Mouse (Mus musculus): ENCODE measurements around the gene Afmid. TPM values are rescaled to one million over a fixed set of nuclear protein-coding genes. Genes with fewer than 3 reads are reported as not detected.

Gene Afmid
- total and polyA plus RNA-seq, 3 experiments, result 3.3 to 3.8 TPM; not detected in 1

DNA sequence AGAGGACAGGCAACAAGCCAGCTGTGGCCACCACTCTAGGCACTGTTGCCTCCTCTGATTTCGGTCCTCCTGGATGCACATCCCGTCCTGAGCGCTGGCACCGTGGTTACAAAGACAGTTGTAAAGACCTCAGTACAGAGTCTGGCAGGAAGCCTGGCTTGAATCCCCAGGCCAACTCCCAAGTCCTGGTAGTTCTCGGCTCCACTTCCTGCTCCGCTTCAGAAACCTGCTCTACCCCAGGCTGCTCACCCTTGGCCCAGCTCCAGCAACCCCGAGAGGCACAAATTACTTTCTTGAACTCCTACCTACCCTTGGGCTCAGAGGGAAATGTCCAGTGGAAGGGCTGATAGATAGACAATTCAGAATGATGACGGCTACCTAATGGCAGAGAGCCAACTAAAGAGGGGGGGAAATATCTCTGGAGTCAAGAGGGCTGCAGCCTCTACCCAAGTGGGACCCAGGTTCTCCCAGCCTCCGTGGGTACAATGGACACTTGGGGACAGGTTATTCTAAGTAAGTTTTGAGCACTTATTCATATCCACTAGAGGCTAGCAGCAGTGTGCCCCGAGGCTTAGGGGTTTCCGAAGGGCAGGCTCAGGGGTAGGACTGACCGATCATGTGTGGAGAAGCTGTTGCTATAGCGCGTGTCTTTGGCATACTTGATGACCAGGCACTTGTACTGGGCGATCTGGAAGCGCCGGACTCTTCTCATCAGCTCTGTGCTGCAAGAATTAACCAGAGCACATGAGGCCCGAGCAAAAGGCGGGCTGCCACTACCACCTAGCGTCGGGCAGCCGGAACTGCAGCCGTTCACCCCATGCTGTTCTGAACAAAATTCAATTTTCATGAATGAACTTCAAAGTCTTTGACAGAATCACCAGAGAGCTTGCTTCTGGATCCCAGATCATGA, 1.4 kb upstream of the Afmid start:
- TF ChIP-seq TAL1 (IDR thresholded peaks at IDR 0.05; ENCODE audit: low read length) (no peak), NRF1 (IDR thresholded peaks at IDR 0.05; ENCODE audit: insufficient read depth, low read depth, low read length, poor library complexity, severe bottlenecking) (no peak), JUND (IDR thresholded peaks at IDR 0.05; ENCODE audit: low read depth, low read length) (no peak), POLR2AphosphoS2 (IDR thresholded peaks at IDR 0.05; ENCODE audit: low read length) (peak; percentile 22; the same call in 1 of the 2 replicates), KAT2A (conservative IDR thresholded peaks at IDR 0.05; ENCODE audit: low read depth, low read length) (no peak), CTCF (IDR thresholded peaks at IDR 0.05 in 2 of 3, conservative IDR thresholded peaks at IDR 0.05 in 1 of 3; ENCODE audit: control insufficient read depth in 1 of 3, insufficient read depth in 1 of 3, low read depth in 2 of 3, low read length in 3 of 3, poor library complexity in 1 of 3, severe bottlenecking in 1 of 3) (peak; percentile 80 to 95 (median 87)), MAX (IDR thresholded peaks at IDR 0.05; ENCODE audit: low read length) (peak; percentile 86), TBP (IDR thresholded peaks at IDR 0.05; ENCODE audit: low read depth, low read length) (0 out of 2 replicates have a peak, but pooled peaks have one; percentile 8), USF1 (IDR thresholded peaks at IDR 0.05; ENCODE audit: low read depth, low read length) (no peak), ZMIZ1 (IDR thresholded peaks at IDR 0.05; ENCODE audit: low read depth, low read length) (peak; percentile 53; the same call in 1 of the 2 replicates), SIN3A (IDR thresholded peaks at IDR 0.05; ENCODE audit: low read length) (peak; percentile 90; the same call in 1 of the 2 replicates), MXI1 (IDR thresholded peaks at IDR 0.05; ENCODE audit: low read depth, low read length) (peak; percentile 77), HCFC1 (IDR thresholded peaks at IDR 0.05; ENCODE audit: low read depth, low read length) (peak; percentile 39; the same call in 1 of the 2 replicates), ZNF384 (IDR thresholded peaks at IDR 0.05; ENCODE audit: low read depth, low read length) (no peak), E2F4 (IDR thresholded peaks at IDR 0.05; ENCODE audit: borderline replicate concordance, low read depth, low read length) (peak; percentile 71; the same call in 1 of the 2 replicates), SMC3 (IDR thresholded peaks at IDR 0.05; ENCODE audit: low read depth, low read length) (peak; percentile 73), ELF1 (IDR thresholded peaks at IDR 0.05; ENCODE audit: low read depth, low read length) (peak; percentile 34; the same call in 1 of the 2 replicates), MYC (IDR thresholded peaks at IDR 0.05; ENCODE audit: low read depth, low read length) (peak; percentile 88), MYB (IDR thresholded peaks at IDR 0.05; ENCODE audit: low read depth, low read length) (no peak), RAD21 (IDR thresholded peaks at IDR 0.05; ENCODE audit: low read depth, low read length) (peak; percentile 88), CHD1 (IDR thresholded peaks at IDR 0.05; ENCODE audit: low read depth, low read length) (peak; percentile 74; the same call in 1 of the 2 replicates), ZC3H11A (IDR thresholded peaks at IDR 0.05; ENCODE audit: low read depth, low read length) (peak; percentile 78)
- Histone ChIP-seq H3K27me3 (ENCODE audit: control insufficient read depth in 1 of 2, insufficient read depth in 2 of 2, low read length in 2 of 2) (no peaks in the 10 kb centered on the region), H3K9me3 (replicated peaks; ENCODE audit: insufficient read depth, low read length) (no peaks in the 10 kb centered on the region), H3K4me1 (ENCODE audit: control insufficient read depth in 1 of 2, insufficient read depth in 2 of 2, low read length in 2 of 2) (peaks cover 12 to 41% of the 10 kb centered on the region in 2 experiments), H3K27ac (ENCODE audit: control insufficient read depth, low read depth, low read length) (peak overlapping the region; percentile 92), H3K9ac (ENCODE audit: control insufficient read depth, low read depth, low read length, poor library complexity, severe bottlenecking) (peak overlapping the region; percentile 95), H3K79me2 (ENCODE audit: control insufficient read depth, insufficient read depth, low read length, poor library complexity) (peaks cover 24% of the 10 kb centered on the region), H3K4me3 (ENCODE audit: control insufficient read depth in 1 of 2, insufficient read depth in 1 of 2, low read depth in 2 of 2, low read length in 2 of 2) (peak overlapping the region; percentile 56 to 80), H3K36me3 (ENCODE audit: control insufficient read depth in 1 of 2, insufficient read depth in 2 of 2, low read length in 2 of 2) (peaks cover 4 to 26% of the 10 kb centered on the region in 2 experiments; a peak in 3 of 4 replicates)
- DNase-seq (ENCODE audit: low read depth, low spot score), result peak; percentile 93
